Mouse (Mus musculus): ENCODE results near the gene Tiam1.

The Tiam1 gene

GRCm38 (mm10) chr16:90047841-90048240 lies 95.7 kb downstream of the Tiam1 start:
- DNase-seq (ENCODE audit: low spot score): no peak

- peak; percentile 15 for DNase-seq (ENCODE audit: low spot score)
Measured at GRCm38 (mm10) chr16:90046494-90047158, 96.9 kb downstream of the Tiam1 start.

GRCm38 (mm10) chr16:90045611-90046010 lies 98.0 kb downstream of the Tiam1 start:
- DNase-seq (ENCODE audit: low spot score): no peak

GRCm38 (mm10) chr16:90044004-90044754 lies 99.4 kb downstream of the Tiam1 start:
- DNase-seq (ENCODE audit: low spot score): no peak

- DNase-seq (ENCODE audit: low spot score): no peak
Measured at GRCm38 (mm10) chr16:90042874-90043273, 100.7 kb downstream of the Tiam1 start.

- DNase-seq (ENCODE audit: low spot score): no peak
Measured at GRCm38 (mm10) chr16:90042386-90042785, 101.2 kb downstream of the Tiam1 start.

- DNase-seq (ENCODE audit: low spot score): no peak
Measured at GRCm38 (mm10) chr16:90040771-90041364, 102.7 kb downstream of the Tiam1 start.

GRCm38 (mm10) chr16:90035595-90036110 lies 107.9 kb downstream of the Tiam1 start:
- DNase-seq (ENCODE audit: low spot score): no peak

GRCm38 (mm10) chr16:90030355-90030754 lies 113.2 kb downstream of the Tiam1 start:
- DNase-seq (ENCODE audit: low spot score): no peak

GRCm38 (mm10) chr16:90027886-90028285 lies 115.7 kb downstream of the Tiam1 start:
- peak; percentile 11 for DNase-seq (ENCODE audit: low spot score)

GRCm38 (mm10) chr16:90025526-90026172 lies 117.9 kb downstream of the Tiam1 start:
- DNase-seq (ENCODE audit: low spot score): no peak

- DNase-seq (ENCODE audit: low spot score): no peak
Measured at GRCm38 (mm10) chr16:90023665-90024010, 119.9 kb downstream of the Tiam1 start.

GRCm38 (mm10) chr16:90022932-90023664 lies 120.5 kb downstream of the Tiam1 start:
- DNase-seq (ENCODE audit: low spot score): no peak

GRCm38 (mm10) chr16:90016046-90016445 lies 127.5 kb downstream of the Tiam1 start:
- no peak for DNase-seq (ENCODE audit: low spot score)

- peak; percentile 28 for DNase-seq (ENCODE audit: low spot score)
Measured at GRCm38 (mm10) chr16:90014596-90014995, 129.0 kb downstream of the Tiam1 start.

- no peak for DNase-seq (ENCODE audit: low spot score)
Measured at GRCm38 (mm10) chr16:90011521-90012181, 131.9 kb downstream of the Tiam1 start.

GRCm38 (mm10) chr16:90008504-90008903 lies 135.1 kb downstream of the Tiam1 start:
- DNase-seq (ENCODE audit: low spot score): no peak

- DNase-seq (ENCODE audit: low spot score): no peak
Measured at GRCm38 (mm10) chr16:90007391-90007977, 136.1 kb downstream of the Tiam1 start.

GRCm38 (mm10) chr16:90003556-90003955 lies 140.0 kb downstream of the Tiam1 start:
- DNase-seq (ENCODE audit: low spot score): no peak

- no peak for DNase-seq (ENCODE audit: low spot score)
Measured at GRCm38 (mm10) chr16:89995155-89995554, 148.4 kb downstream of the Tiam1 start.
